ENCODE assay signal across 11 mouse cellular contexts in genomic region chr11:100974381-100974970, GRCm38 (mm10). TPM values are rescaled to one million over a fixed set of nuclear protein-coding genes. Genes with fewer than 3 reads are reported as not detected.
DNase-seq lines count a peak whose midpoint lies in the region; ATAC-seq lines count a peak whose summit lies in the region.
"Had no signal": no experiment of that assay in that cellular context is flagged by ENCODE, and none has a peak within 500 bp of the region (broad histone marks: within the 10 kb centered on the region; RNA-seq: fewer than 3 reads in every experiment).

No protein-coding gene starts in this region.

- ATAC-seq in activated CD4-positive, CD25-positive, alpha-beta regulatory T cell, adult 4 months, result no peak

- peak; percentile 75 for DNase-seq in gastrocnemius, adult 18-20 months (ENCODE audit: low spot score)
- DNase-seq in gastrocnemius, adult 8-10 months (ENCODE audit: low spot score in 2 of 2), result no peak
- peak; percentile 68 for DNase-seq in 3134 (ENCODE audit: extremely low read depth, insufficient read length, low spot score)
- peak; percentile 73 for DNase-seq in Muller cell, postnatal 12 days (ENCODE audit: inconsistent ontology term)
- DNase-seq in gastrocnemius, postnatal 25 days, result peak; percentile 62
- DNase-seq in embryo, embryonic 9.5 days (ENCODE audit: extremely low spot score), result no peak
- no peak for DNase-seq in left cerebral cortex, postnatal 25 days (ENCODE audit: low spot score in 2 of 2)
- DNase-seq: cerebellum, adult 11-12 months; lung, adult 2 months had no signal

- intact Hi-C loops in left cerebral cortex, postnatal 25 days (cut with DNase I), result no loop called here

RNA-seq across cellular contexts. Expression of gene Cavin1, which starts 3.8 kb away (rescaled TPM):
- 100 to 1,000 TPM; 128 to 153 TPM for total RNA-seq in gastrocnemius, adult 18-20 months (2021)
- 100 to 1,000 TPM; 125 to 153 (median 134) TPM for total RNA-seq in gastrocnemius, adult 8-10 months (2022)
- 100 to 1,000 TPM; 175 to 196 TPM for total RNA-seq in gastrocnemius, postnatal 25 days (2021)
- 10 to 100 TPM; 16.6 to 18.0 TPM for total RNA-seq in left cerebral cortex, postnatal 25 days (2021)
- under 1 TPM; 0.12 to 0.13 TPM for polyA plus RNA-seq in activated CD4-positive, CD25-positive, alpha-beta regulatory T cell, adult 4 months (2017; shearing (Covaris generic))
- total RNA-seq: monocyte, adult 5-6 weeks had no signal

RNA-seq across cellular contexts. Expression of gene Atp6v0a1, which starts 34.8 kb away (rescaled TPM):
- 10 to 100 TPM; 57.0 to 74.4 TPM for total RNA-seq in gastrocnemius, adult 18-20 months (2021)
- total RNA-seq in gastrocnemius, adult 8-10 months (2022), result 10 to 100 TPM; 62.0 to 79.8 (median 66.8) TPM
- total RNA-seq in gastrocnemius, postnatal 25 days (2021), result 10 to 100 TPM; 56.9 to 60.0 TPM
- 100 to 1,000 TPM; 465 to 475 TPM for total RNA-seq in left cerebral cortex, postnatal 25 days (2021)
- 1 to 10 TPM; 4.3 to 4.7 TPM for polyA plus RNA-seq in activated CD4-positive, CD25-positive, alpha-beta regulatory T cell, adult 4 months (2017; shearing (Covaris generic))

RNA-seq across cellular contexts. Expression of gene Stat3, which starts 35.1 kb away (rescaled TPM):
- 10 to 100 TPM; 38.1 to 48.6 TPM for total RNA-seq in gastrocnemius, adult 18-20 months (2021)
- total RNA-seq in gastrocnemius, adult 8-10 months (2022), result 10 to 100 TPM; 32.9 to 41.1 (median 37.5) TPM
- total RNA-seq in gastrocnemius, postnatal 25 days (2021), result 10 to 100 TPM; 32.5 to 49.5 TPM
- 10 to 100 TPM; 44.1 to 45.0 TPM for total RNA-seq in left cerebral cortex, postnatal 25 days (2021)
- 10 to 100 TPM; 71.0 to 82.0 TPM for polyA plus RNA-seq in activated CD4-positive, CD25-positive, alpha-beta regulatory T cell, adult 4 months (2017; shearing (Covaris generic))

Comparison
In these comparisons a context has a peak if more than half of its experiments do, and no peak if none do; other contexts are left out.
1. DNase-seq: peak in gastrocnemius, adult 18-20 months (single experiment), 3134 (single experiment), Muller cell, postnatal 12 days (single experiment) and gastrocnemius, postnatal 25 days (single experiment); none in gastrocnemius, adult 8-10 months (0 of 2), embryo, embryonic 9.5 days (single experiment) and left cerebral cortex, postnatal 25 days (0 of 2).
2. RNA of gene Cavin1, which starts 3.8 kb away (total RNA-seq): 175 to 196 TPM in gastrocnemius, postnatal 25 days, 128 to 153 TPM in gastrocnemius, adult 18-20 months and 125 to 153 TPM in gastrocnemius, adult 8-10 months; 16.6 to 18.0 TPM in left cerebral cortex, postnatal 25 days; every median in the first group is over 4 times any median in the second.
3. RNA of gene Atp6v0a1, which starts 34.8 kb away (total RNA-seq): 465 to 475 TPM in left cerebral cortex, postnatal 25 days; 57.0 to 74.4 TPM in gastrocnemius, adult 18-20 months, 62.0 to 79.8 TPM in gastrocnemius, adult 8-10 months and 56.9 to 60.0 TPM in gastrocnemius, postnatal 25 days; every median in the first group is over 4 times any median in the second.